Mouse (Mus musculus) adrenal gland, postnatal 25 days (tissue): Measurements from ENCODE around the gene Stap2. TPM values are rescaled to one million over a fixed set of nuclear protein-coding genes. Genes with fewer than 3 reads are reported as not detected.

ENCODE experiments used
- DNase-seq: peaks from one replicate; pipeline ENCODE4 v3.0.0; 2021; ENCODE audit warnings: mixed read lengths
- total RNA-seq: library from RNA; stranded (reverse); gene quantifications from 2 replicates; pipeline ENCODE4 v1.2.3, GENCODE M21; 2021

Stap2 gene
- total RNA-seq, 1 experiment from 2014 or later, result 8.3 TPM

GRCm38 (mm10) chr17:56006956-56007355 is 1.6 kb upstream of the Stap2 start:
- DNase-seq, result no peak

GRCm38 (mm10) chr17:56003000-56003399 is 2.4 kb downstream of the Stap2 start:
- no peak for DNase-seq

GRCm38 (mm10) chr17:55999794-56000499 is 5.4 kb downstream of the Stap2 start:
- no peak for DNase-seq

GRCm38 (mm10) chr17:55996007-55996406 is 9.4 kb downstream of the Stap2 start:
- DNase-seq, result peak; percentile 80

- no peak for DNase-seq
Measured at GRCm38 (mm10) chr17:55990278-55990898, 15.0 kb downstream of the Stap2 start.

GRCm38 (mm10) chr17:55986030-55986961 is 19.1 kb downstream of the Stap2 start, which contains the start of gene Fsd1:
Gene Fsd1, plus strand, starts transcription at chr17:55986509.
- DNase-seq, result peak; percentile 52

GRCm38 (mm10) chr17:55977301-55977700 is 28.1 kb downstream of the Stap2 start:
- DNase-seq, result no peak

GRCm38 (mm10) chr17:55976255-55976862 is 29.0 kb downstream of the Stap2 start:
- DNase-seq, result peak; percentile 84

- DNase-seq, result no peak
Measured at GRCm38 (mm10) chr17:55971453-55971852, 33.9 kb downstream of the Stap2 start.

GRCm38 (mm10) chr17:55969966-55970891 is 35.2 kb downstream of the Stap2 start, which contains the start of gene Shd:
Gene Shd, plus strand, starts transcription at chr17:55970467.
- DNase-seq, result peak; percentile 37

- DNase-seq, result no peak
Measured at GRCm38 (mm10) chr17:55969560-55969959, 35.8 kb downstream of the Stap2 start.

GRCm38 (mm10) chr17:55968210-55968609 is 37.2 kb downstream of the Stap2 start:
- DNase-seq, result no peak

- no peak for DNase-seq
Measured at GRCm38 (mm10) chr17:55967186-55967585, 38.2 kb downstream of the Stap2 start.

GRCm38 (mm10) chr17:55964996-55965395 is 40.4 kb downstream of the Stap2 start:
- no peak for DNase-seq

GRCm38 (mm10) chr17:55964496-55964895 is 40.9 kb downstream of the Stap2 start:
- no peak for DNase-seq

GRCm38 (mm10) chr17:55963171-55963570 is 42.2 kb downstream of the Stap2 start:
- DNase-seq, result no peak

GRCm38 (mm10) chr17:55961631-55962030 is 43.8 kb downstream of the Stap2 start:
- DNase-seq, result no peak

- DNase-seq, result no peak
Measured at GRCm38 (mm10) chr17:55960791-55961190, 44.6 kb downstream of the Stap2 start.

- DNase-seq, result no peak
Measured at GRCm38 (mm10) chr17:55959946-55960740, 45.2 kb downstream of the Stap2 start.
